Mouse (Mus musculus) midbrain, embryonic 10.5 days (tissue): Measurements from ENCODE around the gene Mgll. TPM values are rescaled to one million over a fixed set of nuclear protein-coding genes. Genes with fewer than 3 reads are reported as not detected.

Experiments used
- DNase-seq: peaks from one replicate; pipeline ENCODE4 v3.0.0-alpha.2; 2017; ENCODE audit warnings: low spot score
- H3K27ac ChIP-seq: fragments of 300-500 bp; sonication (generic); replicated peaks from 2 replicates; pipeline ENCODE4 v1.5.1; 2016; ENCODE audit warnings: mild to moderate bottlenecking
- H3K27me3 ChIP-seq: fragments of 300-500 bp; sonication (generic); 2 replicates; pipeline ENCODE4 v1.6.1; 2016; ENCODE audit warnings: low read depth, mild to moderate bottlenecking; ENCODE audit not compliant: poor library complexity, severe bottlenecking
- H3K36me3 ChIP-seq: fragments of 300-500 bp; sonication (generic); 2 replicates; pipeline ENCODE4 v1.6.1; 2016; ENCODE audit warnings: mild to moderate bottlenecking, moderate library complexity
- H3K4me1 ChIP-seq: fragments of 300-500 bp; sonication (generic); 2 replicates; pipeline ENCODE4 v1.6.1; 2016
- H3K4me3 ChIP-seq: fragments of 300-500 bp; sonication (generic); 2 replicates; pipeline ENCODE4 v1.5.1; 2016; ENCODE audit warnings: mild to moderate bottlenecking, moderate library complexity
- H3K9me3 ChIP-seq: fragments of 300-500 bp; sonication (generic); replicated peaks from 2 replicates; pipeline ENCODE4 v1.6.1; 2016; ENCODE audit warnings: mild to moderate bottlenecking
- WGBS: fragments of 180-500 bp; shearing (Covaris S2); methylation state at CpG from one replicate; pipeline ENCODE4 v1.1.7; 2016; 5-methylcytosine and 5-hydroxymethylcytosine counted together
- polyA plus RNA-seq: library from polyadenylated mRNA; unstranded; fragments of >200 nt; fragmentation: Nextera tagmentation; extraction: Ambion mirVana; gene quantifications from 2 replicates; pipeline ENCODE4 v1.2.1, GENCODE M21; 2016

Mgll gene
- polyA plus RNA-seq, 1 experiment from 2014 or later = 3.9 TPM

DNA sequence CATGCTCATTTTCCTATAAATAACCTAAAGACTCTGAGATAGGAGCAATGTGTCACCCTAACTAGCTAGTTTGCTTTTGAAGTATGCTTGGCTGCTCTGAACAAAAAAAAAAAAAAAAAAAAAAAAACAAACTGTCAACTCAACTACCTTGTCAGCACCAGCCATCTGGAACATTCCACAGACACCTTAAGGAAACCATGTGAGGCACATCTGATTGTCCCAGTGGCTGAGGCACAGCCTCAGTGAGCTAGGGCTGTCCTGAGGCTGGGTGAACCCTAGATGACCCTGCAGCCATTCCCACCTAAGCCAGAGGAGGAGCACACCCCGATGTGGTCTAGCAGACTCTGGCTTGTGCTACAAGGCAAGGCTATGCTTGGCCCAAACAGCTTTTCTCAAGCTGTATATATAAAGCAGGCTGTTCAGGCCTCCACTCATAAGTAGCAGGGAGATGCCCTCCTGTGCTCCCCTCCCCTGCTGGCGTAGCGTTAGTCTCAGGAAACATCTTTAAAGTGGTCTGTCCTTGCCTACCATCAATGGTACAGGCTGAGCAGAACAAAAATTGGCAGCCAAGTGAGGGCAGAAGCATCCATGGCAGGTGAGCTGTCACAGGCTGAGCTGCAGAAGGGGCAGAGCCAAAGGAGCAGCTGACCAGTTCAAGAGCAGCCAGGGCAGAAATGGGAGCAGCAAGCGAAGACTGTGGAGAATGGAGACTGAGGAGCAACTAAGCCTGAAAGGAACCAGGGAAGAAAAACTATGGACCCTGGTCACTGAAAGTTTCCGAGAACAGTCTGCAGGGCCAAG is 109.3 kb downstream of the Mgll start:
- no peak for DNase-seq
- 85% methylated on average over 5 of the region's 5 CpGs for WGBS
- H3K27ac ChIP-seq = no peak overlapping the region
- H3K4me3 ChIP-seq = no peak overlapping the region
- peaks cover 8% of the 10 kb centered on the region; the same call in 1 of the 2 replicates for H3K27me3 ChIP-seq
- peaks cover 9% of the 10 kb centered on the region for H3K4me1 ChIP-seq
- H3K36me3 ChIP-seq = peaks cover 25% of the 10 kb centered on the region
- no peaks in the 10 kb centered on the region for H3K9me3 ChIP-seq

GRCm38 (mm10) chr6:88835047-88835446 is 110.8 kb downstream of the Mgll start:
- no peak overlapping the region for H3K4me3 ChIP-seq
- no peak for DNase-seq
- peaks cover 10% of the 10 kb centered on the region for H3K4me1 ChIP-seq
- WGBS = 82% methylated on average over 5 of the region's 5 CpGs
- no peak overlapping the region for H3K27ac ChIP-seq
- peaks cover 7% of the 10 kb centered on the region; the same call in 1 of the 2 replicates for H3K27me3 ChIP-seq
- H3K36me3 ChIP-seq = peaks cover 38% of the 10 kb centered on the region
- H3K9me3 ChIP-seq = no peaks in the 10 kb centered on the region

DNA sequence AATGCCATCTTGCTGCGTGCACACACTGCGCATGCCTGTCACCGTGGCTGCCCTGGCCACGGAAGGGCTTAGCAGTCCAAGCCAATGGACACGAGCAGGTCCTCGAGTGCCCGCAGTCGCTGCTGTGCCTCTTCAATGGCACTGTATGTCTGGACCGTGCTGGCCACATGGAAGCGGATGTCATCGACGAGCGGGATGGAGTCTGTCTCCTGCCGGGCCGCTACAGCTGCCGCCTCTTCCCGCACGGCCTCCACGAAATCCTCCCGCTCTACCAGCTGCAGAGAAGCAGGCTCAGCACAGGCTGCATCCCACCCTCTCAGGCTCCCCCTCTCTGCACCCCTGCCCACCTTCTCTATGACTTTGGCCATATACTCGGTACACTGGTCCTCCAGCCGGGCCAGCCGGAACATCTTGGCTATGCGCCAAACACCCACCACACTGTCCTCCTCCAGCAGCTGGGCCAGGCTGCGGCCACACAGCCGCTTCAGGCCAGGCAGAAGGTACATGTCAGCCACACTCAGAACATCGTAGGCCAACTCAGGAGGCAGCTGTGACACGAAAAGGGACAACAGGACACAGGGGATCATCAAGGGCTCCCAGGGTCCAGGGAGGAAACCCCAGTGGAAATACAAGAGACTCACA is 112.1 kb downstream of the Mgll start:
- H3K36me3 ChIP-seq = peaks cover 38% of the 10 kb centered on the region
- no peak for DNase-seq
- WGBS = 93% methylated on average over 28 of the region's 28 CpGs
- H3K9me3 ChIP-seq = no peaks in the 10 kb centered on the region
- H3K27ac ChIP-seq = no peak overlapping the region
- H3K4me1 ChIP-seq = peaks cover 22% of the 10 kb centered on the region
- no peak overlapping the region for H3K4me3 ChIP-seq
- no peaks in the 10 kb centered on the region for H3K27me3 ChIP-seq

GRCm38 (mm10) chr6:88837999-88838398 is 113.8 kb downstream of the Mgll start:
- 91% methylated on average over 12 of the region's 12 CpGs for WGBS
- no peak for DNase-seq

GRCm38 (mm10) chr6:88838613-88839012 is 114.4 kb downstream of the Mgll start:
- Histone ChIP-seq H3K36me3 (peaks cover 38% of the 10 kb centered on the region), H3K4me3 (no peak overlapping the region; the same call in 1 of the 2 replicates), H3K9me3 (no peaks in the 10 kb centered on the region), H3K27ac (no peak overlapping the region), H3K4me1 (peaks cover 28% of the 10 kb centered on the region), H3K27me3 (peaks cover 5% of the 10 kb centered on the region; the same call in 1 of the 2 replicates)
- 92% methylated on average over 10 of the region's 10 CpGs for WGBS
- no peak for DNase-seq

More at GRCm38 (mm10) chr6:88837999-88838398, 113.8 kb downstream of the Mgll start:
- Histone ChIP-seq H3K27ac (no peak overlapping the region), H3K9me3 (no peaks in the 10 kb centered on the region), H3K4me1 (peaks cover 25% of the 10 kb centered on the region), H3K36me3 (peaks cover 38% of the 10 kb centered on the region), H3K4me3 (no peak overlapping the region), H3K27me3 (no peaks in the 10 kb centered on the region)

- H3K36me3 ChIP-seq = peaks cover 38% of the 10 kb centered on the region
These were observed 115.1 kb downstream of the Mgll start for GRCm38 (mm10) chr6:88839135-88839970.

GRCm38 (mm10) chr6:88840211-88840610 is 116.0 kb downstream of the Mgll start:
- Histone ChIP-seq H3K27ac (no peak overlapping the region), H3K4me1 (peaks cover 28% of the 10 kb centered on the region), H3K27me3 (peaks cover 8% of the 10 kb centered on the region; the same call in 1 of the 2 replicates), H3K4me3 (peak overlapping the region; percentile 79; the same call in 1 of the 2 replicates), H3K9me3 (no peaks in the 10 kb centered on the region), H3K36me3 (peaks cover 42% of the 10 kb centered on the region)
- 75% methylated on average over 3 of the region's 3 CpGs for WGBS
- no peak for DNase-seq

More at GRCm38 (mm10) chr6:88839135-88839970, 115.1 kb downstream of the Mgll start:
- Histone ChIP-seq H3K4me3 (no peak overlapping the region), H3K27me3 (peaks cover 8% of the 10 kb centered on the region; the same call in 1 of the 2 replicates), H3K27ac (no peak overlapping the region), H3K9me3 (no peaks in the 10 kb centered on the region), H3K4me1 (peaks cover 28% of the 10 kb centered on the region)
- WGBS = 87% methylated on average over 26 of the region's 26 CpGs
- DNase-seq = no peak

DNA sequence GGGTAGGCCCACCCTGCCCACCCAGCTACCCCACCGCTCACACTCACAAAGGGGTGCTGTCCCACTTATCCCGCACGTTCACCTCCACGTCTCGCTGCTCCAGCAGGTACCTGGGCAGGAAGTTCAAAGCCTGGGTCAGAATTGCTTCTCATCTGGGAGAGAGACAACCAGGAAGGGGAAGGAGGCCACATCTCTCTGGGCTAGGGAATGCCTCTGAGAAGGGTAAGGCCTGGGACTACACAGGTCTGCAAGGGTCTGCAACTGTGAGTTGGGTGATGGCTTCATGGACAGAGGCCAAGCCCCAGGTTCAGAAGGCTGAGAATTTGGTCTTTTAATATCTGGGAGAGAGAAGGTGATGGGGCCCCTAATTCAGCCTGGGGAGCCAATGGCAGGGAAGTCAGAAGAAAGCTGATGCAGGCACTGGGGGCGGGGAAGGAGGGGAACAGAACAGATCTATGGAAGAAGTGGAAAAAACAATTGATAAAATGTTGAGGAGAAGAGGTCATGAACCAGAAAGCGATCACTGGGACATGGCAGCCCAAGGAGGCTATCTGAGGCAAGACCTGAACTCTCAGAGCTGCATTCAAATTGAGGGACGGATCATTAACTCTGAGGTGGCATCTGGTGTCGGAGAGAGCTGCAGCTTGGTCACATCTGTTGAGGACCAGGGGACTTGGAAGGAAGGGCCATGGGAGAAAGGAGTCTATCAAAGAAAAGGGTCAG is 116.7 kb downstream of the Mgll start:
- Histone ChIP-seq H3K27me3 (peaks cover 8% of the 10 kb centered on the region; the same call in 1 of the 2 replicates), H3K27ac (peak overlapping the region; percentile 89), H3K4me1 (peaks cover 28% of the 10 kb centered on the region), H3K9me3 (no peaks in the 10 kb centered on the region), H3K36me3 (peaks cover 40% of the 10 kb centered on the region), H3K4me3 (peak overlapping the region; percentile 79)
- DNase-seq = no peak
- WGBS = 53% methylated on average over 9 of the region's 9 CpGs

DNA sequence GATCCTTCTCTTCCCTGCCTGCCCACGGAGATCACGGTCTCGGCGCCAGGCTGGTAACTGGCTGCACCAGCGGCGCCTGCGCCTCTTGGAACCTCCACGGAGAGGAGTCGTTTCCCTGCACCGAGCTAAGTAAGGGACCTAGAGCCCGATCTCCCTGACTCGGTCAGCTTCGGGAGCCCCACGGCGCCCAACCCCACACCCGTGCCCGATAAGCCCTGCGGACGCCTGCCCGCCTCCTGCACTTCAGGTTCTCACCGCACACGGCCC is 117.2 kb downstream of the Mgll start:
- Histone ChIP-seq H3K27ac (peak overlapping the region; percentile 89), H3K4me3 (peak overlapping the region; percentile 79), H3K36me3 (peaks cover 35% of the 10 kb centered on the region), H3K4me1 (peaks cover 28% of the 10 kb centered on the region), H3K27me3 (peaks cover 8% of the 10 kb centered on the region; the same call in 1 of the 2 replicates), H3K9me3 (no peaks in the 10 kb centered on the region)
- no peak for DNase-seq
- WGBS = 1% methylated on average over 22 of the region's 22 CpGs

GRCm38 (mm10) chr6:88841781-88842689 is 117.8 kb downstream of the Mgll start, which contains the start of gene Abtb1:
Gene Abtb1 (minus strand): TSS chr6:88841984.
- under 1% methylated on average over 72 of the region's 72 CpGs for WGBS
- no peaks in the 10 kb centered on the region for H3K9me3 ChIP-seq
- peaks cover 28% of the 10 kb centered on the region for H3K4me1 ChIP-seq
- peaks cover 33% of the 10 kb centered on the region for H3K36me3 ChIP-seq
- H3K27ac ChIP-seq = peak within 1 kb of the TSS; percentile 89
- peak within 1 kb of the TSS; percentile 79 for H3K4me3 ChIP-seq
- peak; percentile 99 for DNase-seq
- peaks cover 8% of the 10 kb centered on the region; the same call in 1 of the 2 replicates for H3K27me3 ChIP-seq

GRCm38 (mm10) chr6:88842731-88843151 is 118.5 kb downstream of the Mgll start:
- Histone ChIP-seq H3K27ac (peak overlapping the region; percentile 89), H3K27me3 (peaks cover 8% of the 10 kb centered on the region; the same call in 1 of the 2 replicates), H3K36me3 (peaks cover 34% of the 10 kb centered on the region), H3K4me3 (peak overlapping the region; percentile 79), H3K4me1 (peaks cover 28% of the 10 kb centered on the region), H3K9me3 (no peaks in the 10 kb centered on the region)
- 1% methylated on average over 32 of the region's 32 CpGs for WGBS
- no peak for DNase-seq
